ENCODE assay signal across 26 mouse cellular contexts in the genomic region with DNA sequence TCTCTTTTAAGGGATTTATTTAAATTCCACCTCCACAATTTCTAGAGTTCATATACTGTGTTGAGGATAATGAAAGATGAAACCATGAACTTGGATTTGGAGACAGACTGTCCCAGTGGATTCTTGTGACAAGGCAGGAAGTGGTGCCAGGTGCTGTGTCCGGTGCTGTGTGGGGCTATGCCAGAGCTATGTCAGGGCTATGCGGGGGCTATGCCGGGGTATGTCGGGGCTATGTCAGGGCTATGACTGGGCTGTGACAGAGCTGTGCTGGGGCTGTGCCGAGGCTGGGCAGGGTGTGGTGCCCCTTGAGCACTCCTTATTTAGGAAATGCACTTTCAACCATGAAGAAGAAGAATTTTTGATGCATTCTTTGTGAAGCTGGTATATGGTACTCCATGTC.
DNase-seq lines count a peak whose midpoint lies in the region; ATAC-seq and TF ChIP-seq lines count a peak whose summit lies in the region.
"Had no signal": no experiment of that assay in that cellular context is flagged by ENCODE, and none has a peak within 500 bp of the region (broad histone marks: within the 10 kb centered on the region; RNA-seq: fewer than 3 reads in every experiment).

No protein-coding gene starts in this region.

- H3K27me3 ChIP-seq in lung, embryonic 14.5 days (ENCODE audit: insufficient read depth, low read length) = no peaks in the 10 kb centered on the region
- no peaks in the 10 kb centered on the region for H3K27me3 ChIP-seq in embryonic facial prominence, embryonic 11.5 days (ENCODE audit: control insufficient read depth, insufficient read depth, low read length)
- H3K27me3 ChIP-seq in limb, embryonic 12.5 days = no peaks in the 10 kb centered on the region
- H3K27me3 ChIP-seq: CH12.LX; heart, embryonic 13.5 days; hindbrain, embryonic 12.5 days; liver, embryonic 12.5 days; Patski had no signal

- ATAC-seq in lung, embryonic 14.5 days (ENCODE audit: insufficient read depth) = peak; percentile 48; the same call in 1 of the 2 replicates
- no peak; the same call in 1 of the 2 replicates for ATAC-seq in embryonic facial prominence, embryonic 11.5 days (replicated peaks; ENCODE audit: insufficient number of reproducible peaks, low FRiP score, low TSS enrichment, low read depth)
- peak; percentile 54; the same call in 1 of the 2 replicates for ATAC-seq in limb, embryonic 12.5 days (ENCODE audit: insufficient number of reproducible peaks, insufficient read depth, low FRiP score, low TSS enrichment, low read depth)
- ATAC-seq: liver, embryonic 12.5 days; Patski had no signal

- no peak for TF ChIP-seq CTCF in lung, embryonic 14.5 days (IDR thresholded peaks at IDR 0.05; ENCODE audit: low read depth)
- TF ChIP-seq CTCF in lung, adult 2 months (IDR thresholded peaks at IDR 0.05; ENCODE audit: insufficient read depth, low read length) = no peak

- TF ChIP-seq POLR2A in lung, adult 2 months (IDR thresholded peaks at IDR 0.05; ENCODE audit: borderline replicate concordance, extremely low read depth, low read depth, low read length) = no peak

- DNase-seq in gastrocnemius, adult 18-20 months (ENCODE audit: low spot score) = peak; percentile 4
- no peak for DNase-seq in gastrocnemius, adult 8-10 months (ENCODE audit: low spot score in 2 of 2)
- DNase-seq in lung, embryonic 14.5 days = no peak
- DNase-seq in lung, adult 2 months = no peak
- DNase-seq in embryonic facial prominence, embryonic 11.5 days (ENCODE audit: low spot score) = peak; percentile 5
- no peak for DNase-seq in testis, postnatal 14 days (ENCODE audit: low spot score)
- DNase-seq: adrenal gland, adult 2 months; B cell, adult 2 months; cerebellum, adult 11 months; cerebellum, postnatal 14 days; gastrocnemius, postnatal 10 days; heart, adult 11 months; heart, postnatal 14 days; kidney, adult 11 months; left cerebral cortex, postnatal 4 days; lung, adult 18-20 months had no signal

- H3K9ac ChIP-seq in lung, embryonic 14.5 days = no peak overlapping the region
- no peak overlapping the region for H3K9ac ChIP-seq in embryonic facial prominence, embryonic 11.5 days (replicated peaks; ENCODE audit: low read length)
- H3K9ac ChIP-seq in limb, embryonic 12.5 days (replicated peaks) = no peak overlapping the region
- H3K9ac ChIP-seq: heart, embryonic 13.5 days; hindbrain, embryonic 12.5 days; liver, embryonic 12.5 days had no signal

- no peaks in the 10 kb centered on the region for H3K9me3 ChIP-seq in lung, embryonic 14.5 days (ENCODE audit: low read depth, low read length)
- H3K9me3 ChIP-seq in embryonic facial prominence, embryonic 11.5 days (replicated peaks; ENCODE audit: control insufficient read depth, low read length) = no peaks in the 10 kb centered on the region
- no peaks in the 10 kb centered on the region for H3K9me3 ChIP-seq in limb, embryonic 12.5 days
- H3K9me3 ChIP-seq: G1E; heart, embryonic 13.5 days; hindbrain, embryonic 12.5 days; liver, embryonic 12.5 days; midbrain, embryonic 10.5 days had no signal

- 70% methylated on average over 5 of the region's 5 CpGs for WGBS in lung, embryonic 14.5 days
- 46% methylated on average over 5 of the region's 5 CpGs for WGBS in lung, adult 2 months
- WGBS in embryonic facial prominence, embryonic 11.5 days = 58% methylated on average over 5 of the region's 5 CpGs
- WGBS in limb, embryonic 12.5 days = 77% methylated on average over 5 of the region's 5 CpGs

- peaks cover 8% of the 10 kb centered on the region; the same call in 1 of the 2 replicates for H3K4me1 ChIP-seq in lung, embryonic 14.5 days (ENCODE audit: insufficient read depth)
- H3K4me1 ChIP-seq in lung, adult 2 months (ENCODE audit: control insufficient read depth, insufficient read depth, low read length) = peaks cover 4% of the 10 kb centered on the region
- no peaks in the 10 kb centered on the region for H3K4me1 ChIP-seq in embryonic facial prominence, embryonic 11.5 days (ENCODE audit: control insufficient read depth, insufficient read depth, low read length)
- H3K4me1 ChIP-seq in limb, embryonic 12.5 days (replicated peaks) = peaks cover 22% of the 10 kb centered on the region
- H3K4me1 ChIP-seq: liver, embryonic 12.5 days had no signal

- no peak overlapping the region for H3K4me2 ChIP-seq in lung, embryonic 14.5 days
- H3K4me2 ChIP-seq in embryonic facial prominence, embryonic 11.5 days (ENCODE audit: low read depth, low read length) = no peak overlapping the region
- H3K4me2 ChIP-seq in limb, embryonic 12.5 days = no peak overlapping the region
- H3K4me2 ChIP-seq: heart, embryonic 13.5 days; hindbrain, embryonic 12.5 days; liver, embryonic 12.5 days had no signal

- no peak overlapping the region for H3K27ac ChIP-seq in lung, embryonic 14.5 days (ENCODE audit: low read depth)
- no peak overlapping the region for H3K27ac ChIP-seq in embryonic facial prominence, embryonic 11.5 days (replicated peaks; ENCODE audit: low read depth, low read length)
- H3K27ac ChIP-seq in limb, embryonic 12.5 days = no peak overlapping the region
- H3K27ac ChIP-seq: heart, embryonic 13.5 days; hindbrain, embryonic 12.5 days; kidney, postnatal 0 days; liver, embryonic 12.5 days; midbrain, embryonic 10.5 days; stomach, postnatal 0 days had no signal

- H3K4me3 ChIP-seq in lung, embryonic 14.5 days (ENCODE audit: low read depth, low read length) = no peak overlapping the region
- H3K4me3 ChIP-seq in lung, adult 2 months (replicated peaks; ENCODE audit: extremely low read depth, low read depth, low read length) = no peak overlapping the region
- H3K4me3 ChIP-seq in embryonic facial prominence, embryonic 11.5 days (ENCODE audit: low read depth, low read length) = no peak overlapping the region
- no peak overlapping the region for H3K4me3 ChIP-seq in limb, embryonic 12.5 days (replicated peaks)
- H3K4me3 ChIP-seq: heart, embryonic 13.5 days; hindbrain, embryonic 12.5 days; liver, embryonic 12.5 days; midbrain, embryonic 10.5 days had no signal

- H3K36me3 ChIP-seq in lung, embryonic 14.5 days (ENCODE audit: insufficient read depth) = no peaks in the 10 kb centered on the region
- H3K36me3 ChIP-seq in embryonic facial prominence, embryonic 11.5 days (replicated peaks; ENCODE audit: control insufficient read depth, insufficient read depth, low read depth, low read length) = no peaks in the 10 kb centered on the region
- H3K36me3 ChIP-seq in limb, embryonic 12.5 days = no peaks in the 10 kb centered on the region
- H3K36me3 ChIP-seq: G1E; heart, embryonic 13.5 days; hindbrain, embryonic 12.5 days; liver, embryonic 12.5 days; midbrain, embryonic 10.5 days had no signal

Comparison
In these comparisons a context has a peak if more than half of its experiments do, and no peak if none do; other contexts are left out.
1. DNase-seq: peak in gastrocnemius, adult 18-20 months (single experiment) and embryonic facial prominence, embryonic 11.5 days (single experiment); none in gastrocnemius, adult 8-10 months (0 of 2), lung, embryonic 14.5 days (single experiment), lung, adult 2 months (single experiment) and testis, postnatal 14 days (single experiment).